Mouse (Mus musculus) bone marrow, adult 2 months (tissue): ENCODE measurements around the gene Dthd1.

Experiments used
- CTCF ChIP-seq: fragments of 200-500 bp; IDR thresholded peaks from 2 replicates; pipeline ENCODE4 v1.5.1; 2011; ENCODE audit warnings: low read length, control low read depth; ENCODE audit not compliant: control insufficient read depth, insufficient read depth
- POLR2A ChIP-seq: fragments of 200-500 bp; IDR thresholded peaks from 2 replicates; pipeline ENCODE4 v1.6.1; 2011; ENCODE audit warnings: low read depth, mild to moderate bottlenecking, control low read depth, low read length, borderline replicate concordance; ENCODE audit not compliant: control insufficient read depth

DNA sequence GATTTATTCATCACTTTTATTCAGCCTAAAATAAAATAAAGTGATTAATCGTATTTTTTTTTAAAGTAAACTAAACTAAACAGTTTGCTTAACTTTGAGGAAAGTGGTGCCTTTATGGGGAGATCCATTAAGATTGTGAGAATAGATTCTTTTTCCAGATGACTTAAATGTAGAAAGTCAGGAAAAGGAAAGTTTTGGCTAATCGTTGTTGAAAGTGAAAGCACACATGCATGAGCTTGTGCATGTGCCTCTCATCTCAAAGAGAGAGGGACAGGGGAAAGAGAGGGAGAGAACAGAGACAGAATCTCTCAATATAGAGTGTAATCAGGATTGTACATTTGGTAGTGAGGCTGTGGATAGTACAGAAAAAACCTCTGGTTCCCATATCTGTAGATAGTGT, 5.9 kb downstream of the Dthd1 start:
- no peak for TF ChIP-seq CTCF
- no peak for TF ChIP-seq POLR2A
